Mouse (Mus musculus) heart, postnatal 25 days (tissue): ENCODE results near the gene Tbc1d4. TPM values are rescaled to one million over a fixed set of nuclear protein-coding genes. Genes with fewer than 3 reads are reported as not detected.
A peak's percentile ranks its signal among the peaks of the same experiment; 100 is the strongest.

Experiments
- DNase-seq: peaks from one replicate; pipeline ENCODE4 v3.0.0; 2022; ENCODE audit warnings: low spot score
- intact Hi-C: fragments of 180-260 bp; cut with DNase I; formaldehyde crosslinking; loops from one replicate; pipeline ENCODE4 v1.15.1; 2025
- total RNA-seq, 2 experiments: library from RNA; stranded (reverse); gene quantifications; 2 replicates each; pipeline ENCODE4 v1.2.3; 2021

Gene Tbc1d4
- 10 to 100 TPM; 58.2 to 70.1 TPM for total RNA-seq

- intact Hi-C loops, result loop anchor here (1.0 to 2.0 kb wide), 2 partner anchors 44 to 91 kb away; partner anchors contain the start of gene Uchl3
- DNase-seq, result peak; percentile 67
Observed at GRCm38 (mm10) chr14:101608519-101609368, at the start of gene Tbc1d4. Tbc1d4 (minus strand) TSS chr14:101609191.

DNA sequence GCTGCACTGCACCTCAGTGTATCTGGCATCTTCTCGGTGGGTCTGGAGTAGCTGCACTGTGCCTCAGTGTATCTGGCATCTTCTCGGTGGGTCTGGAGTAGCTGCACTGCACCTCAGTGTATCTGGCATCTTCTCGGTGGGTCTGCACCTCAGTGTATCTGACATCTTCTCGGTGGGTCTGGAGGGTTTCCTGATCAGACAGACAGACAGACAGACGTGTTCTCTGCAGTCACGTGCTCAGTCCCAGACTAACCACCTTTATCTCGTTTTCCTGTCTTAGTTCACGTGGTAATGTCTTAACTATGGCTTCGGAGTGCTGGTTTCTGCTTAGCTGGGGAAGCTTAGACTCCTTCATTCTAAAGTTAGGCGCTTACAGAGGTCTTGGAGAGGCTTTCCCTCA, 47.3 kb upstream of the Tbc1d4 start:
- DNase-seq, result no peak
- intact Hi-C loops, result no loop called here

- intact Hi-C loops, result no loop called here
- no peak for DNase-seq
Observed at GRCm38 (mm10) chr14:101654526-101654909, 45.5 kb upstream of the Tbc1d4 start.

DNA sequence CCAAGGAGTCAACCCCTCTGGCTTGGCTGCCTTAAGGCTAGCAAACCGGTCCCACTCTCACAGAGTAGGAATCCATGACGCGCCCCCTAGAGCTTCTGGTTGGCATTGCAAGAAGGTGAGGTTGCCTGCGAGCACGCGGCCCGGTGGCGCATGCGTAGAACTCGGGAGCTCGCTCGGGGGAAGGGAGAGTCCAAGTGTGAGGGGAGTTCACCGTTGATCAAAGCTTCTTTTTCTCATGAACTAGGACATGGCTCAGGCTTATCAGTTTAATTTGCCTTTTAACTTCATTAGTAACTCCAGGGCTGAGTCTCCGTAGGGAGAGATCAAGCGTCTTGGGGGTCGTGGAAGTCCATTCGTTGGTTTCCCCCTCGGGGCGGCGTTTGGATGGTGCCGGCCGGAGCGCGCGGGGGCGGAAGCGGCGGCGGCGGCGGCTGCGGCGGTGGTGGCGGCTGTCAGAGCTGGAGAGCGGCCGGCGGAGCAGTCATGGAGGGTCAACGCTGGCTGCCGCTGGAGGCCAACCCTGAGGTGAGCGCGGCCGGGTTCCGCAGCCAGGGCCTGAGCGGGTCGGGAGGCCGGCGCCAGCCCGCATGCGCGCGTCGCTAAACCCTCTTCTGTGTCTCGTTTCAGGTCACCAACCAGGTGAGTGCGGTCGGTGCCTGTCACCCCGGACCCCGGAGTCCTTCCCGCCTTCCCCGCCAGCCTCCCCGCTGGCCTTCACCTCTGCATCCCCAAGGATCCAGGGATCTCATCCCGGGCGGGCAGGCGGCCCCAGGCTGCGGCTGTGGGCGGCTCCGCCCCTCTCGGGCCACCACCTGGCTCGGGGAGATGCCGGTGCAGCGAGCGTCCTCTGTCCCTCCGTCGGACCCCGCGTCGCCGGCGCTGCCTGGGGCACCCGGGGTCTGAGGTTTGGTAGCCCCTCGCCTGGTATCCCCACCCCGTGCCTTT, 44.9 kb upstream of the Tbc1d4 start, which contains the start of gene Uchl3:
Uchl3 (plus strand) TSS at position 387 of the 945 bp plus-strand sequence.
- peak; percentile 87 for DNase-seq
- intact Hi-C loops, result loop anchor here (2.0 kb wide), 2 partner anchors 45 to 137 kb away; partner anchors contain the start of gene Tbc1d4

GRCm38 (mm10) chr14:101652571-101652970, 43.6 kb upstream of the Tbc1d4 start:
- intact Hi-C loops, result loop anchor here (2.0 kb wide), 2 partner anchors 44 to 136 kb away; partner anchors contain the start of gene Tbc1d4
- DNase-seq, result no peak

- no peak for DNase-seq
- intact Hi-C loops, result no loop called here
Observed at GRCm38 (mm10) chr14:101650551-101650950, 41.6 kb upstream of the Tbc1d4 start.

GRCm38 (mm10) chr14:101644948-101645347, 36.0 kb upstream of the Tbc1d4 start:
- DNase-seq, result no peak
- intact Hi-C loops, result no loop called here

DNA sequence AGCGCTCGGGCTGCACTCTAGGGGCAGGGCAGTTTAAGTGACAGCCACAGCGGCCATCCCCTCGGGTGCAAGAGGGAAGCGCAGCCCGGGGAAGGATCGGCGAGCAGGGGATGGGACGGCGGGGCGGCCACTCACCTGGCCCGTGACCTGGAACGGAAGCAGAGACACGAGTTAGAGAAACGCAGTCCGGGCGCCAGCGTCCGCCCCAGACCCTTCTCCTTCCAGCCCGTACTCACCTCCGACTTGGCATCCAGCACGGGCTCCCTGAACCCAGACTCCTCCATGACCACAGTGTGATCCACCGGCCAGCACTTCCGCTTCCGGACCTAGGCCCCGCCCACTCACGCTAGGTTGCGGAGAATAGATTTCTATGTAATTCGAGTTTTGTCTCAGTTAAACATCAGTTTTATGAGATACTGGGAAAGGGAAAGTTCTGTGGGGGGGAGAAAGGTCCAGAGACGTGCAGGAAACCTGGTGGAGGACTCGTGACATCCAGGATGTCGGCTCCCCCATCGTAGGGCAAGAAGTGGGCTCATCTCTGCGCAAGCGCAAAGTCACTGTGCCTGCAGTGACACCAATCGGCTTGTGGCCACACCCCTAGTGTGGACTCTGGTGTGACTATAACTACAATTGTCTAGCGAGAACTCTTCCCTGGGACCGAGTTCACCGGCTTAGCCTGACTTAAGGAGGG, 31.3 kb upstream of the Tbc1d4 start, which contains the start of gene Commd6:
Commd6 (minus strand) TSS at position 534 of the 691 bp plus-strand sequence.
- intact Hi-C loops, result no loop called here
- DNase-seq, result peak; percentile 87

GRCm38 (mm10) chr14:101637381-101637780, 28.4 kb upstream of the Tbc1d4 start:
- intact Hi-C loops, result no loop called here
- DNase-seq, result no peak

- intact Hi-C loops, result no loop called here
- no peak for DNase-seq
Observed at GRCm38 (mm10) chr14:101635765-101636164, 26.8 kb upstream of the Tbc1d4 start.

GRCm38 (mm10) chr14:101630548-101630947, 21.6 kb upstream of the Tbc1d4 start:
- intact Hi-C loops, result no loop called here
- no peak for DNase-seq

GRCm38 (mm10) chr14:101617680-101618079, 8.7 kb upstream of the Tbc1d4 start:
- DNase-seq, result no peak
- intact Hi-C loops, result no loop called here

- intact Hi-C loops, result no loop called here
- DNase-seq, result no peak
Observed at GRCm38 (mm10) chr14:101616178-101616577, 7.2 kb upstream of the Tbc1d4 start.

DNA sequence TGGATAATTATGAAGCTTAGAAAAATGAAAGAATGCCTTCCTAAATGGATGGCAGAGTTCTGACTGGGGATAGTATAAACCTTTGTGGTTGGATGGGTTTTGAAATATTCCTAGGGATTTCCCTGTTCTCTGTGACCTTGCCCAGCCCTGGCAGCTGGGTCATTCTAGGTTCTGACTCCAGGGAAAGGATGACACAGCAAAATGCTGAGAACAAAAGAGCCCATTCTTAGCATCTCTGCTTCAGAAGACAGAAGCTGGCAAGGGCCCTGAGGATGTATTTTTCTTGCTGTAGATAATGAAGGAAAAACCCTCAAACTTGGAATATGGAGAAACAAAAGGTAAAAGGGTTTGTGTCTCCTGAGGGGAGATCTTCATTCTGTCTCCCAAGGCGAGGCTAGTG, 4.2 kb upstream of the Tbc1d4 start:
- no peak for DNase-seq
- intact Hi-C loops, result loop anchor here (5.0 kb wide), 1 partner anchor 151 kb away; no protein-coding TSS in a partner anchor

DNA sequence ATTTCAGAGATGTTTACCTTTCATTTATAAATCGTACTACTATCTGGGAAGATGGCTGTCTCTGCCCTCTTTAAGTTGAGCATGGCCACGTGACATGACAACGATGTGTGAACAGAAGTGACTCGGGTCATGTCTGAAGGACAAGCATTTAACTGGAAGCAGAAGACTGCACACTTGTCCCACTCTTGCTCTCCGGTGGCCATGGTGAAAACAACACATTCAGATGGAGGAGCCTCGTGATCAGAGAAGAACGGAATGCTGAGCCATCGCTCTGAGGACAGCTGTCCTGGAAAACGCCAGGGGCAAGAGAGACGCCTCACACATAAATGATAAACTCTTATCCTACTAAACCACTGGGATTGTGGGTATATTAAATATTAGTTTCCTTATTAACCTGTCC, 1.7 kb upstream of the Tbc1d4 start:
- intact Hi-C loops, result loop anchor here (5.0 kb wide), 1 partner anchor 148 kb away; no protein-coding TSS in a partner anchor
- no peak for DNase-seq

DNA sequence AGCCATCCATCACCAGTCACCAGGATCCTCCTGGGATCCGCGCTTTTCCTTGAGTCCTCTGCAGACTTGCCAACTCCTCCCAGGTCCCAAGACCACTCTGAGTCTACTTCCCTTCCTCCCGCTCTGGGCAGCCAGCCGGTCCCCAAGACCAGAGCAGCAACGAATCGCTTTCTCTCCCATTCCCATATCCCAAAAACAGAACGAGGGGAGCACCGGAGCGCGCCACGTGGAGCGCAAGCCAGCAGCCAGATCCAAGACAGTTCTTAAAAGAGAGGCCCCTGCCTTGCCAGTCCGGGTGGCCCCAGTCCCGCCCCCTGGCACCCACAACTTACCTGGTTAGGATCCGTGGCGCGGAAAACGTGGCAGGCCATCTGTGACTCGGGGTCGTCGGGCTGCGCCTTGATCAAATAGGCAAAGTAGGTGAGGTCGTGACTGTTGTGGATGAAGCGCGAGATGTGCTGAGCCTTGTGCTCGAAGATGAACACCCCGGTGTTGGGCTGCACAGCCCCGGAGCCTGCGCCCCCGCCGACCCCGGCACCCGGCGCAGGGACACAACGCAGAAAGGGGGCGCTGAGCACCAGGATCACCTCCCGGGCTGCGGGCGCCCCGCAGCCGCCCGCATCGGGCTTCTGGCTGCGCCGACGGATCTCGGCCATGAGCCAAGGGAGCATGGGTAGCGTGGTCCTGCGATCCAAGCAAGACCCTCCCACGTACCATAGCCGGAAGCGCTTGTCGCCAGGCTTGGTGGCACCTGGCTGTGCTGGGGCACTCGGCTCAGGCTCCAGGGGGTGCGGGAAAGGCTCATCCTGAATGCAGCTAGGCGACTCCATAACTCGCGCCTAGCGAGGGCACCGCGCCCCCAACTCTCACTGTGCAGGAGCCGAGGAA, 1.1 kb downstream of the Tbc1d4 start:
- DNase-seq, result no peak
- intact Hi-C loops, result loop anchor here (2.0 kb wide), 1 partner anchor 45 kb away; the partner anchor contains the start of gene Uchl3

- intact Hi-C loops, result no loop called here
- DNase-seq, result no peak
Observed at GRCm38 (mm10) chr14:101605843-101606242, 3.1 kb downstream of the Tbc1d4 start.

GRCm38 (mm10) chr14:101602851-101603250, 6.1 kb downstream of the Tbc1d4 start:
- no peak for DNase-seq
- intact Hi-C loops, result no loop called here
